Mouse (Mus musculus) ES-E14 (cell line): ENCODE data around the gene Copb1.

ENCODE experiments used
- MAFK ChIP-seq: IDR thresholded peaks from 2 replicates; pipeline ENCODE4 v1.6.1; 2014; ENCODE audit warnings: mild to moderate bottlenecking, low read depth, low read length, inconsistent platforms; ENCODE audit not compliant: insufficient read depth
- ZC3H11A ChIP-seq: IDR thresholded peaks from 2 replicates; pipeline ENCODE4 v1.6.1; 2012; ENCODE audit warnings: low read depth, mild to moderate bottlenecking, inconsistent platforms, low read length, borderline replicate concordance
- ZNF384 ChIP-seq: IDR thresholded peaks from 2 replicates; pipeline ENCODE4 v1.6.1; 2012; ENCODE audit warnings: low read depth, low read length, inconsistent platforms

GRCm38 (mm10) chr7:114199428-114200110 is 54.9 kb downstream of the Copb1 start:
- TF ChIP-seq ZC3H11A (no peak), MAFK (no peak), ZNF384 (no peak)
